Mouse (Mus musculus): Measurements from ENCODE around the gene Reep6.

GRCm38 (mm10) chr10:80288657-80289056 is 41.1 kb upstream of the Reep6 start:
- TF ChIP-seq CTCF (IDR thresholded peaks at IDR 0.05; ENCODE audit: borderline replicate concordance, insufficient read depth, low read depth, low read length) (no peak), POLR2A (IDR thresholded peaks at IDR 0.05; ENCODE audit: borderline replicate concordance, insufficient read depth, low read length) (no peak)

All from cerebellum, adult 2 months (tissue).